Mouse (Mus musculus): ENCODE measurements around the gene Il1rl2. TPM values are rescaled to one million over a fixed set of nuclear protein-coding genes. Genes with fewer than 3 reads are reported as not detected.

Il1rl2 gene
- polyA plus RNA-seq, 1 experiment from 2014 or later: 2.5 TPM

DNA sequence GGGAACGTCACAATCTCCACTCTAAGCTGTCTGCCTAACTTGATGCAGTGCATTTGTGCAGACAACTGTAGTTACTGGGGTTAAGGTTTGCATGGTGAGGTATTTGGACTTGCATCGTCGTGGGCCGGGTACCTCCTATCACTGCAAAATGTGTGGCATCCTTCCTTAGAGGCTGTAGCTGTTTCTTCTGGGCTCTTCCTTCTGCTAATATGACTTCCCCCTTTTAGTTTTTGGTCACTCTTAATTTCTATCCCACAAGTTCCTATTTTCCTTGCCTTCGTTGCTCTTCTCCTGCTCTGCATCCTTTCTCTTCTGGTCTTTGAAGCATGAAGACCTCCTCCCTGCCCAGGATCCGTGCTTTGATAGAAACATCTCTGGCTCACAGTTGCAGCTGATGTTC lies 68.1 kb downstream of the Il1rl2 start:
- WGBS: 93% methylated on average over 6 of the region's 6 CpGs
- no peak for ATAC-seq (ENCODE audit: low FRiP score)

DNA sequence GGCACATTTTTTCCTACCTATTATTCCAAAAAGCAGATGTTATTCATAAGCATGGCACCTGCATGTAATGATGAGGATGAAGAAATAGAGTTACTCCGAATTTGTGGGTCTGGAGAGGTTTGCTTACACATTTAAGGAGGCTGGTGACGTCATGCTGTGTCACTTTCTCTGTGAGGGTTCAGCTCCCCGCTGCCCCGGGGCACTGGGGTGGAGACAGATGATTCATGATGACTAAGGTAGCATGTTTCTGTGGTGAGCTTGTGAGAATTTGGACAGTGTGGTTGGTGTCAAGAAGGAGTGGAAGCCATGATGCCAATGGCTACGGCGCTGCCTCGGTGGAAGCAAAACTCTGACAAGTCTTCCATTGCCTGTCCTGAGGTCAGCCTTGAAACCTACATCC lies 68.8 kb downstream of the Il1rl2 start:
- Histone ChIP-seq H3K4me2 (replicated peaks) (no peak overlapping the region), H3K4me3 (no peak overlapping the region), H3K9ac (no peak overlapping the region), H3K4me1 (no peaks in the 10 kb centered on the region), H3K27ac (no peak overlapping the region), H3K27me3 (no peaks in the 10 kb centered on the region), H3K36me3 (no peaks in the 10 kb centered on the region), H3K9me3 (replicated peaks) (no peaks in the 10 kb centered on the region)
- ATAC-seq (ENCODE audit: low FRiP score): no peak
- 86% methylated on average over 7 of the region's 7 CpGs for WGBS

More for the DNA sequence above, 68.1 kb downstream of the Il1rl2 start:
- Histone ChIP-seq H3K27me3 (no peaks in the 10 kb centered on the region), H3K36me3 (no peaks in the 10 kb centered on the region), H3K9ac (no peak overlapping the region), H3K4me1 (no peaks in the 10 kb centered on the region), H3K4me3 (no peak overlapping the region), H3K9me3 (replicated peaks) (no peaks in the 10 kb centered on the region), H3K4me2 (replicated peaks) (no peak overlapping the region), H3K27ac (no peak overlapping the region)

DNA sequence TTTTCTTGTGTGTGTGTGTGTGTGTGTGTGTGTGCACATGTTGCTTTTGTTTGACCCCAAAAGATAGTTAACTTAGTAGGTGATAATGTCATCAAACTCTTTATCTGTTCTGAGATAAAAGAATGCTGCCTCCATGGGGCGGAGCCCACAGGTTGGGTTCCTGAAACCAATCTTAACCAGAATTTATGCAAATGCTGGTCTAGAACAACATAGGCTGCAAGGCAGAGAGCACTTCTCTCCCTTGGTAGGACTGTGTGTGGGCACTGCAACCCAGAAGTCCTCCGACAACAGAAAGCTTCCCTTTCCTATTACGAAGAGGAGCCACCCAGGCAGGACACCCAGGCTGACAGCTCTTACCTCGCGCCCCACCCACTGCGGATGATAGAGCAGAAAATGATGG lies 75.2 kb downstream of the Il1rl2 start:
- H3K4me3 ChIP-seq: no peak overlapping the region
- 91% methylated on average over 6 of the region's 6 CpGs for WGBS
- no peak overlapping the region for H3K4me2 ChIP-seq (replicated peaks)
- H3K36me3 ChIP-seq: no peaks in the 10 kb centered on the region
- no peak overlapping the region for H3K27ac ChIP-seq
- H3K4me1 ChIP-seq: no peaks in the 10 kb centered on the region
- no peaks in the 10 kb centered on the region for H3K9me3 ChIP-seq (replicated peaks)
- no peak overlapping the region for H3K9ac ChIP-seq
- no peaks in the 10 kb centered on the region for H3K27me3 ChIP-seq
- ATAC-seq (ENCODE audit: low FRiP score): no peak

- H3K36me3 ChIP-seq: no peaks in the 10 kb centered on the region
- WGBS: 84% methylated on average over 7 of the region's 7 CpGs
Observed at GRCm38 (mm10) chr1:40404682-40405081, 80.3 kb downstream of the Il1rl2 start.

DNA sequence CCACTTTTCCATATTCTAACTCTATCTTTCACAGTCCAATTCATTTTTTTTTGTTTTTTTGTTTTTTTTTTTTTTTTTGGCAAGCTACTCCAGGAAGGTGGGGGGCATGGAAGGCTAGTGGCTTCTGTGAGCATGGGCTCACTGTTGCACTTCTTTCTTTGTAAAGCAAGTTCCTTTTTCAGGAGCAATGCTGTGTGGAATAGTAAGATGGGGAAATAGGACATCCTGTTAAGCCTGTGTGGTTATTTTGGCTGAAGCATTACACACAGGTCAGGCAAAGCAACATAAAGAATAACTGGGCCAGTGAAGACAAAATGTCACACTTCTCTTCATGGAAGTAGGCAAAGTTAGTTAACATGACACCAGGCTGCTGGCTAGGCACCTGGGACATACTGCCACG lies 85.5 kb downstream of the Il1rl2 start:
- H3K27ac ChIP-seq: no peak overlapping the region
- no peaks in the 10 kb centered on the region for H3K4me1 ChIP-seq
- H3K9me3 ChIP-seq (replicated peaks): no peaks in the 10 kb centered on the region
- H3K4me3 ChIP-seq: no peak overlapping the region
- no peak overlapping the region for H3K9ac ChIP-seq
- 61% methylated on average over 1 of the region's 1 CpGs for WGBS
- no peaks in the 10 kb centered on the region for H3K27me3 ChIP-seq
- H3K4me2 ChIP-seq (replicated peaks): no peak overlapping the region
- no peak for ATAC-seq (ENCODE audit: low FRiP score)
- no peaks in the 10 kb centered on the region for H3K36me3 ChIP-seq

More at GRCm38 (mm10) chr1:40404682-40405081, 80.3 kb downstream of the Il1rl2 start:
- no peak overlapping the region for H3K4me3 ChIP-seq
- no peak overlapping the region for H3K4me2 ChIP-seq (replicated peaks)
- no peaks in the 10 kb centered on the region for H3K4me1 ChIP-seq
- no peak overlapping the region for H3K27ac ChIP-seq
- no peak overlapping the region for H3K9ac ChIP-seq
- ATAC-seq (ENCODE audit: low FRiP score): no peak
- no peaks in the 10 kb centered on the region for H3K9me3 ChIP-seq (replicated peaks)
- H3K27me3 ChIP-seq: no peaks in the 10 kb centered on the region

DNA sequence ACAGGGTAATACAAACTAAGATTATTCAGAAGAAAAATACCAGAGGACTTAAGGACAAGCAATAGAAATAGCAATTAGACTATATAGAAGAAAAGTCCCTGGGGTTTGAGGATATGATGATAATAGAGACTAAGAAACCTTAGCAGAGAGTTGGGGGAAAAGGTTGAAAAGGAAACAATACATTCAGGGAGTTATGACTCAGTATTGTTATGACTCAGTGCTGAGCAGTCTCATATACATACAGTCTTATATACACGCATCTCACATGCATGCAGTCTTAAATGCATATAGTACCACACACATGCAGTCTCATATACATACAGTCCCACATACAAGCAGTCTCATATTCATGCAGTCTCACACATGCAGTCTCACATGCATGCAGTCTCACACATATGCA lies 88.6 kb downstream of the Il1rl2 start:
- Histone ChIP-seq H3K9ac (no peak overlapping the region), H3K27ac (no peak overlapping the region), H3K36me3 (no peaks in the 10 kb centered on the region), H3K9me3 (replicated peaks) (no peaks in the 10 kb centered on the region), H3K4me1 (no peaks in the 10 kb centered on the region), H3K27me3 (no peaks in the 10 kb centered on the region), H3K4me3 (no peak overlapping the region), H3K4me2 (replicated peaks) (no peak overlapping the region)
- no peak for ATAC-seq (ENCODE audit: low FRiP score)
- WGBS: 88% methylated on average over 1 of the region's 1 CpGs

DNA sequence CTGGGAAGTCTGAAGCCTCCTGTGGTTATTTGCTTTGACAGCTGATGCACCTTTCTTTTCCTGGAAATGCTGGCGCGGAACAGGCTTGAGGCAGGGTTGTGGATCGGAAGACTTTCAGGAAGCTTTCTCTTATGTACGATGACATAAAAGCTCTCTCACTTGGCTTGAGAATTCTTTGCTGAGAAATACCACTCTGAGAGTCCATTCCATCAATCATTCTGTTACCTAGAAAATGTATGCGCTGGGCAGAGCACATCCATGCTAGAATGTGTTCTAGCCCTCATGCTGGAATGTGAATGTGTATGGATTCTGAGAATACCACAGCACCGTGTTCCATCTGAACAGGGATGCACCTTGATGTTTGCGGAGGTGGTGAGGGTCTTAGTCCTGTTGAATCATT lies 89.9 kb downstream of the Il1rl2 start:
- Histone ChIP-seq H3K4me2 (replicated peaks) (no peak overlapping the region), H3K27ac (no peak overlapping the region), H3K9ac (no peak overlapping the region), H3K27me3 (no peaks in the 10 kb centered on the region), H3K4me1 (no peaks in the 10 kb centered on the region), H3K36me3 (no peaks in the 10 kb centered on the region), H3K4me3 (no peak overlapping the region), H3K9me3 (replicated peaks) (no peaks in the 10 kb centered on the region)
- no peak for ATAC-seq (ENCODE audit: low FRiP score)
- 83% methylated on average over 7 of the region's 7 CpGs for WGBS

DNA sequence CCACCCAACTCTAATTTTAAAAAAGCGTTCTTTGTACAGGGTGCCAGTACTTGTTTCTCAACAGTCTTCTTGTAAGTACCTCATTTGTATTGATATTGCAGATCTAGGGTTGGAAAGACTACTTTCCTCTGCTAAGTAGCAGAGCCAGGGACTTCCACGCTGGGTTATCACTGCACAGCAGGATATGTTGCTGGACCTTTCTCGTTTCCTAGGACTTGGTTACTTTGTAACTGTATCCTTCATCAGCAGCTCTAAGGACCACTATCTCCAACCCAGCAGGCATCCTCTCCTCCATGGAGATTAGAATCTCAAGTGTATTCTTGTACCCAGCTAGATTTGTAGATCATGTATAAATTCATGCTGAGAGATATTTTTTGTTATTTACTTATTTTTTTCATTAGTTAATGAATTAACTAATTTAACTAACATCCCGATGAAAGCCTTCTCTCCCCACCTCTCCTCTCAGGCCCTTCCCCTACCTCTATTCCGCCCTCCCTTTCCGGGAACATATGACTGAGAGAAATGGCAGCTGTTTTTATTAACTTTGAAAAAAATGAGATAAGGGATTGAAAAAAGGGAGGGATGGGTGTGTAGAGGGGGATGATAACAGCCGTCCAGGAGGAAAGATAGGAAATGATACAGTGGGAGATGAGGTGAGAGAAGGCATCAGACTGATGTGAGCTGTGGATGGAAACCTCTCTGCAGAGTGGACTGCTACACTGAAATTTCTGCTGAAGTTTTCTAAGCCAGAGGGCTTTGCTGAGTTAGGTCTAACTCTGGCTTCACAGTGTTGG lies 90.7 kb downstream of the Il1rl2 start:
- Histone ChIP-seq H3K4me3 (no peak overlapping the region), H3K27ac (no peak overlapping the region), H3K9me3 (replicated peaks) (no peaks in the 10 kb centered on the region), H3K27me3 (no peaks in the 10 kb centered on the region), H3K9ac (no peak overlapping the region), H3K4me2 (replicated peaks) (no peak overlapping the region), H3K4me1 (no peaks in the 10 kb centered on the region), H3K36me3 (no peaks in the 10 kb centered on the region)
- 61% methylated on average over 7 of the region's 7 CpGs for WGBS
- ATAC-seq (ENCODE audit: low FRiP score): no peak

GRCm38 (mm10) chr1:40417034-40417433 lies 92.6 kb downstream of the Il1rl2 start:
- Histone ChIP-seq H3K4me1 (no peaks in the 10 kb centered on the region), H3K27ac (no peak overlapping the region), H3K4me2 (replicated peaks) (no peak overlapping the region), H3K36me3 (no peaks in the 10 kb centered on the region), H3K27me3 (no peaks in the 10 kb centered on the region), H3K4me3 (no peak overlapping the region), H3K9me3 (replicated peaks) (no peaks in the 10 kb centered on the region), H3K9ac (no peak overlapping the region)
- ATAC-seq (ENCODE audit: low FRiP score): no peak
- WGBS: 89% methylated on average over 2 of the region's 2 CpGs

Other genes with a start within 250 kb of the Il1rl2 start
- gene Il1r1, start 99.5 kb upstream of the Il1rl2 start, polyA plus RNA-seq (2016; fragmentation: Nextera tagmentation; extraction: Ambion mirVana): 1.4 and 1.6 TPM in 2 replicates
- 0.05 TPM in 2 replicates for gene Il1rl1, start 105.0 kb downstream of the Il1rl2 start, polyA plus RNA-seq (2016; fragmentation: Nextera tagmentation; extraction: Ambion mirVana)
- not detected in 2 replicates for gene Il18r1, start 140.9 kb downstream of the Il1rl2 start, polyA plus RNA-seq (2016; fragmentation: Nextera tagmentation; extraction: Ambion mirVana)
- gene Il18rap, start 190.8 kb downstream of the Il1rl2 start, polyA plus RNA-seq (2016; fragmentation: Nextera tagmentation; extraction: Ambion mirVana): 0.12 and 0.16 TPM in 2 replicates